Mouse (Mus musculus): ENCODE data around the gene Olfr1013. TPM values are rescaled to one million over a fixed set of nuclear protein-coding genes. Genes with fewer than 3 reads are reported as not detected.

The Olfr1013 gene
- polyA plus RNA-seq (2014; fragmentation: Nextera tagmentation; extraction: Ambion mirVana), result not detected in 2 replicates

DNA sequence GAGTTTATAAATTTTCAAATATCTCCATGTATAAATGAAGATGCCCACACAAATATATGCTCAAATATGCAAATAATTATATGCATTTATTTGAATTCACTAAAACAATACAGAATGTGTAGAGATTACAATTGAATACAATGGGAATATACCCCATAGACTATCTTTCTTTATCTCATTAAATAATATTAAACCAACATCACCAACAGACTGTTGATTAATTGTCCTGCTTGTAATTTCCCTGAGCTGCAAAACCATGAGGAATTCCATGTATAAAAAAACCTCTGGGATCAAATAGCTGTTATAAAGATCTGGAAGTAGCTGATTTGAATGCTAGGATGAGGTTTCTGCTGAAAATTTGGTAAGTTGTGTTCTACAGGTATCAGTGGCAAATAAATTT is at the start of gene Olfr1013:
TSS of gene Olfr1013 (plus strand) at position 301 of the 400 bp plus-strand sequence.
- Histone ChIP-seq H3K36me3 (ENCODE audit: control insufficient read depth, insufficient read depth, low read length) (no peaks in the 10 kb centered on the region), H3K4me1 (ENCODE audit: control insufficient read depth, insufficient read depth, low read length) (no peaks in the 10 kb centered on the region), H3K27ac (replicated peaks; ENCODE audit: low read depth, low read length) (no peak within 1 kb of the TSS), H3K4me3 (ENCODE audit: low read depth, low read length) (no peak within 1 kb of the TSS), H3K4me2 (ENCODE audit: low read depth, severe bottlenecking) (no peak within 1 kb of the TSS), H3K27me3 (ENCODE audit: control insufficient read depth, insufficient read depth, low read length) (no peaks in the 10 kb centered on the region), H3K9ac (ENCODE audit: low read length) (no peak within 1 kb of the TSS), H3K9me3 (ENCODE audit: control insufficient read depth, low read length) (no peaks in the 10 kb centered on the region)
- DNase-seq (ENCODE audit: low spot score) (no peak), ATAC-seq (ENCODE audit: insufficient number of reproducible peaks, low FRiP score, low TSS enrichment, low read depth) (no peak)

DNA sequence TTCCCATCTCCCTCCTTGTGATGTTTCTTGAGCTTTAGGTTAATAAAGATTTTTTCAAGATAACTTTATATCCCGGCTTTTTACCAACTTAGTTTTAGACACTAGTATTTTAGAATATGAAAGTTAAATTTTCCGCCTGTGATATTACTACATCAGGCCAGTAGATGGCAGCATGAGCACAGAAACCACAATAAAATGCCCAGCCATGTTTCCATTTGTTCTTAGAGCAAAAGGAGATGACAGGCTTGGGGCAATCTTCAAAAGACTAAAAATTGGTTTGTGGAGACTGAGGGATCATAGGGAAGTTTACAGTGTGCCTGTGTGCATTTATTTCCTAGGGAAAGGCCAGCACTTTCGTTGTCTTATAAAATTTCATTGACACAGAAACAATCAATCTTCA is 41.1 kb upstream of the Olfr1013 start:
- Histone ChIP-seq H3K27me3 (ENCODE audit: control insufficient read depth, insufficient read depth, low read length) (no peaks in the 10 kb centered on the region), H3K36me3 (ENCODE audit: control insufficient read depth, insufficient read depth, low read length) (no peaks in the 10 kb centered on the region), H3K4me2 (ENCODE audit: low read depth, severe bottlenecking) (no peak overlapping the region), H3K9me3 (ENCODE audit: control insufficient read depth, low read length) (no peaks in the 10 kb centered on the region), H3K27ac (replicated peaks; ENCODE audit: low read depth, low read length) (no peak overlapping the region), H3K4me1 (ENCODE audit: control insufficient read depth, insufficient read depth, low read length) (no peaks in the 10 kb centered on the region), H3K9ac (ENCODE audit: low read length) (no peak overlapping the region), H3K4me3 (ENCODE audit: low read depth, low read length) (no peak overlapping the region)
- 12% methylated on average over 3 of the region's 3 CpGs for WGBS
- ATAC-seq (ENCODE audit: insufficient number of reproducible peaks, low FRiP score, low TSS enrichment, low read depth) (no peak), DNase-seq (ENCODE audit: low spot score) (peak; percentile 33)

DNA sequence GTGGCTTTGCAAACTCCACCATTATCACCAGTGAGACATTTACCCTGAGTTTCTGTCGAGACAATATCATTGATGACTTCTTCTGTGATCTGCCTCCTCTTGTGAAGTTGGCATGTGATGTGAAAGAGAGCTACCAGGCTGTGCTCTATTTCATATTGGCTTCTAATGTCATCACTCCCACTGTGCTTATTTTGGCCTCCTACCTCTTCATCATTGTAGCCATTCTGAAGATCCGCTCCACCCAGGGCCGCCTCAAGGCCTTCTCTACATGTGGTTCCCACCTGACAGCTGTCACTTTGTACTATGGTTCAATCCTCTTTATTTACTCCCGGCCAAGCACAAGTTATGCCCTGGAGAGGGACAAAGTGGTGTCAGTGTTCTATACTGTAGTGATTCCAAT is 13.1 kb upstream of the Olfr1013 start:
- Histone ChIP-seq H3K36me3 (ENCODE audit: control insufficient read depth, insufficient read depth, low read length) (no peaks in the 10 kb centered on the region), H3K27ac (replicated peaks; ENCODE audit: low read depth, low read length) (no peak overlapping the region), H3K4me2 (ENCODE audit: low read depth, severe bottlenecking) (no peak overlapping the region), H3K27me3 (ENCODE audit: control insufficient read depth, insufficient read depth, low read length) (no peaks in the 10 kb centered on the region), H3K9ac (ENCODE audit: low read length) (no peak overlapping the region), H3K9me3 (ENCODE audit: control insufficient read depth, low read length) (no peaks in the 10 kb centered on the region), H3K4me3 (ENCODE audit: low read depth, low read length) (no peak overlapping the region), H3K4me1 (ENCODE audit: control insufficient read depth, insufficient read depth, low read length) (no peaks in the 10 kb centered on the region)
- DNase-seq (ENCODE audit: low spot score), result no peak
- 94% methylated on average over 4 of the region's 4 CpGs for WGBS
- ATAC-seq (ENCODE audit: insufficient number of reproducible peaks, low FRiP score, low TSS enrichment, low read depth), result no peak

DNA sequence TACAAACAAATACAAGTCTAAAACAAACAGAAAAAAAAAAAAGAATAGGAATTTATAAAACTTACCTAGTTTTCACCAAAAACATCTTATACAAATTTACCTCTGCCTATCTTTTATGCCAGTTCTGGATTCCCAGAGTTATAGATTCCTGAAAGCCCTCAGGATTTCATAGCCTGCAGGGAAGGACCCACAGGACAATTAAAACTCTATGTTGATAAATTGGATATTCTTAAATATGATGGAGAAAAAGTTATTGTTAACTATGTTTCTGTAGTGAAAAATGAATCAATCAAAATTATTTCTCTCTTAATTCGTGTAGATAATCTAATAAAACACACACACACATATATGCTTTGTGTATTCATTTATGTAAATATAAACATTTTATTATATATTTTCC is 4.2 kb upstream of the Olfr1013 start, which contains the start of gene Olfr1012:
TSS of gene Olfr1012 (minus strand) at position 101 of the 400 bp plus-strand sequence.
- Histone ChIP-seq H3K4me2 (ENCODE audit: low read depth, severe bottlenecking) (no peak within 1 kb of the TSS), H3K27ac (replicated peaks; ENCODE audit: low read depth, low read length) (no peak within 1 kb of the TSS), H3K36me3 (ENCODE audit: control insufficient read depth, insufficient read depth, low read length) (no peaks in the 10 kb centered on the region), H3K9me3 (ENCODE audit: control insufficient read depth, low read length) (no peaks in the 10 kb centered on the region), H3K9ac (ENCODE audit: low read length) (no peak within 1 kb of the TSS), H3K27me3 (ENCODE audit: control insufficient read depth, insufficient read depth, low read length) (no peaks in the 10 kb centered on the region), H3K4me1 (ENCODE audit: control insufficient read depth, insufficient read depth, low read length) (no peaks in the 10 kb centered on the region), H3K4me3 (ENCODE audit: low read depth, low read length) (no peak within 1 kb of the TSS)
- WGBS, result 70% methylated on average over 1 of the region's 1 CpGs
- no peak for ATAC-seq (ENCODE audit: insufficient number of reproducible peaks, low FRiP score, low TSS enrichment, low read depth)
- no peak for DNase-seq (ENCODE audit: low spot score)

DNA sequence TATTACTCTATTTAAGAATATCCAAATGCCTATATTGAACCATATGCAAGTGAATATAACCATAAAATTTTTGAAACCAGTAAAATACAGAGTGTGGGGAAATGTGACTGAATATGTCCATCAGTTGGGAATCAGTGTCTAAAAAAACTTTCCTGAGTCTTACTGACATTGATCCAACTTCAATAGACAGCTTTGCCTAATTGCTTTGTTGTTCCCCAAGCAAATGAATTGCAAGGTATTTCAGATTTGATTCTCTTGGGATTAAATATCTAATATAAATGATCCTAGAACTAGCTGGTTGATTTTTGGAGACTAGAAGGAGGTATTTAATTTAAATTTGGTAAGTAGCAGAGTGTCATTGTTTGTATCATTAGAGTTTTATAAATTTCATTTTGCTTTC is 5.5 kb downstream of the Olfr1013 start, which contains the start of gene Olfr1014:
TSS of gene Olfr1014 (plus strand) at position 301 of the 400 bp plus-strand sequence.
- no peaks in the 10 kb centered on the region for H3K4me1 ChIP-seq (ENCODE audit: control insufficient read depth, insufficient read depth, low read length)
- no peak for DNase-seq (ENCODE audit: low spot score)
- no peaks in the 10 kb centered on the region for H3K27me3 ChIP-seq (ENCODE audit: control insufficient read depth, insufficient read depth, low read length)
- H3K36me3 ChIP-seq (ENCODE audit: control insufficient read depth, insufficient read depth, low read length), result no peaks in the 10 kb centered on the region
- H3K9ac ChIP-seq (ENCODE audit: low read length), result no peak within 1 kb of the TSS
- H3K27ac ChIP-seq (replicated peaks; ENCODE audit: low read depth, low read length), result no peak within 1 kb of the TSS
- no peak within 1 kb of the TSS for H3K4me2 ChIP-seq (ENCODE audit: low read depth, severe bottlenecking)
- no peak within 1 kb of the TSS for H3K4me3 ChIP-seq (ENCODE audit: low read depth, low read length)
- no peaks in the 10 kb centered on the region for H3K9me3 ChIP-seq (ENCODE audit: control insufficient read depth, low read length)
- ATAC-seq (ENCODE audit: insufficient number of reproducible peaks, low FRiP score, low TSS enrichment, low read depth), result no peak

DNA sequence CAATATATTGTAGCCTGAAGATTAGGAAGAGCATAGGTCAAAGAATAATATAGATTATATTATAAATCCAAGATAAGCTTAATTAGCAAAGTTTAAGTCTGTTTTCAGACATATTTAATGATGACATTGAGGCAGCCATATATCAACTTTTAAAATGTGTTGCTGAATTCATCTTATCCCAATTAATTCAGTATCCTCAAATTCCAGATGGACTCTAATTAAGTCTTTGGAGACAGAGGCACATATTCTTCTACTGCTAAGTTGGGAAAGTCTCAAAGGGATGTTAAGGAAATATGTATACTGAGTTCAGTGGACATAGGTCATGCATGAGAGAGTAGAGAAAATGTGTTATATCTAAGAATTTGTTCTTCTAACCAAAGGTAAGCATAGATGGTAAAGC is 14.8 kb downstream of the Olfr1013 start, which contains the start of gene Olfr1015:
TSS of gene Olfr1015 (plus strand) at position 301 of the 400 bp plus-strand sequence.
- no peaks in the 10 kb centered on the region for H3K36me3 ChIP-seq (ENCODE audit: control insufficient read depth, insufficient read depth, low read length)
- no peaks in the 10 kb centered on the region for H3K9me3 ChIP-seq (ENCODE audit: control insufficient read depth, low read length)
- no peak within 1 kb of the TSS for H3K9ac ChIP-seq (ENCODE audit: low read length)
- ATAC-seq (ENCODE audit: insufficient number of reproducible peaks, low FRiP score, low TSS enrichment, low read depth), result no peak
- H3K27me3 ChIP-seq (ENCODE audit: control insufficient read depth, insufficient read depth, low read length), result no peaks in the 10 kb centered on the region
- H3K4me3 ChIP-seq (ENCODE audit: low read depth, low read length), result no peak within 1 kb of the TSS
- H3K27ac ChIP-seq (replicated peaks; ENCODE audit: low read depth, low read length), result no peak within 1 kb of the TSS
- DNase-seq (ENCODE audit: low spot score), result no peak
- no peaks in the 10 kb centered on the region for H3K4me1 ChIP-seq (ENCODE audit: control insufficient read depth, insufficient read depth, low read length)
- no peak within 1 kb of the TSS for H3K4me2 ChIP-seq (ENCODE audit: low read depth, severe bottlenecking)

DNA sequence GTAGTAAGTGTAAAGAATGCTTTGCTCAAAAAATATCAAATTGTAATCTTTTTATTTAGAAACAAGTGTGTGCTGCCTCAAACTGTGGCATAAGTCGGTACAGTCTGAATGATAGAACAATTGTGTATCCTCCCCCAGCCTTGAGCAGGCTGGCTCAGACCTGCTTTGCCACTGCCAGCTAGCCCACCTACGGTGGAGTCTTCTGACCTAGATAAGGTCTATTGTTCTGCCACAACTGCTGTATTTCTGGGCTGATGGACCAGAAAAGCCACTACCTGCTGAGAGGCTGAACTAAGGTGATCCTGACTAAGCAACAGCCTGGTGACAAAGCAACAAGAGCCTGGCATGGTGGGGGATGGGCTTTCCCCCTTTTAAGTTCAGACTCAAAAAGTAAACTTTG is 25.4 kb downstream of the Olfr1013 start:
- Histone ChIP-seq H3K9me3 (ENCODE audit: control insufficient read depth, low read length) (no peaks in the 10 kb centered on the region), H3K4me2 (ENCODE audit: low read depth, severe bottlenecking) (no peak overlapping the region), H3K4me1 (ENCODE audit: control insufficient read depth, insufficient read depth, low read length) (no peaks in the 10 kb centered on the region), H3K27me3 (ENCODE audit: control insufficient read depth, insufficient read depth, low read length) (no peaks in the 10 kb centered on the region), H3K4me3 (ENCODE audit: low read depth, low read length) (no peak overlapping the region), H3K27ac (replicated peaks; ENCODE audit: low read depth, low read length) (no peak overlapping the region), H3K9ac (ENCODE audit: low read length) (no peak overlapping the region), H3K36me3 (ENCODE audit: control insufficient read depth, insufficient read depth, low read length) (no peaks in the 10 kb centered on the region)
- 76% methylated on average over 2 of the region's 2 CpGs for WGBS
- ATAC-seq (ENCODE audit: insufficient number of reproducible peaks, low FRiP score, low TSS enrichment, low read depth) (no peak), DNase-seq (ENCODE audit: low spot score) (no peak)

DNA sequence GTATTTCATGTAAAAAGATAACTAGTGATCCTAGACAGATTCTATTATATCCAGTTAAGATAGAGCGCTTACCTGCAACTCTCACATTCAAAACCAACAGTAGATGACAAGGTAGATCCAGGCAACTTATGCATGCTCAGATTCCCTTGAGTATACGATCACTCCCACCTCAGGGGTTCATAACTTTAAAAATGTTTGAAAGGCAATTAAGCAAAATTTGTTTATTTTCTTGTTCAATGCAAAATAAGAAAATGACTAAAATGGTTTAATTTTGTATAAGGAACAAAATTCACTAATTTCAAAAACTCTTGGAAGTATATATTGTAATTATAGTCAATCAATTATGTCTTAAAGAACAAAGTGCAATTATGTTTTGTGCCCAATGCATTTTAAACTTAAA is 35.5 kb downstream of the Olfr1013 start, which contains the start of gene Olfr1016:
TSS of gene Olfr1016 (minus strand) at position 101 of the 400 bp plus-strand sequence.
- no peaks in the 10 kb centered on the region for H3K4me1 ChIP-seq (ENCODE audit: control insufficient read depth, insufficient read depth, low read length)
- no peaks in the 10 kb centered on the region for H3K36me3 ChIP-seq (ENCODE audit: control insufficient read depth, insufficient read depth, low read length)
- no peak within 1 kb of the TSS for H3K27ac ChIP-seq (replicated peaks; ENCODE audit: low read depth, low read length)
- no peak within 1 kb of the TSS for H3K4me2 ChIP-seq (ENCODE audit: low read depth, severe bottlenecking)
- no peaks in the 10 kb centered on the region for H3K27me3 ChIP-seq (ENCODE audit: control insufficient read depth, insufficient read depth, low read length)
- no peak within 1 kb of the TSS for H3K4me3 ChIP-seq (ENCODE audit: low read depth, low read length)
- H3K9me3 ChIP-seq (ENCODE audit: control insufficient read depth, low read length), result no peaks in the 10 kb centered on the region
- WGBS, result 86% methylated on average over 2 of the region's 2 CpGs
- DNase-seq (ENCODE audit: low spot score), result no peak
- H3K9ac ChIP-seq (ENCODE audit: low read length), result no peak within 1 kb of the TSS
- ATAC-seq (ENCODE audit: insufficient number of reproducible peaks, low FRiP score, low TSS enrichment, low read depth), result no peak

DNA sequence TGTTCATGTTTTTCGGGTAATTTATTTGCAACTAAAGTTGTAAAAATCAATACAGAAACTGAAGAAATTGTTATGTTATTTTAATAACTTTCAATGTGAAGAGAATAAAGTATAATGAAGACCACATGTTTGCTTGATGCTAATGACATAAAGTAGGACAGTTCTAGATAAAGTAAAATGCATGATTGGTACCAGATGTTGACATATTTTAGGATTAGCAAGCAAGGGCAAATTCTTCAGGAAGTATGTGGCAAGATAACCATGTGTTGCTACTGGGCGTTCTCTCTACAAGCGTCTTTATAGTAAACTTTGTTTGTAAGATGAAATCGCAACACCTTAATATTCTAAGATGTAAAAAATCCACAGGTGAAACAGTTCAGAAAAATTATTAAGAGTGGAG is 37.6 kb downstream of the Olfr1013 start:
- WGBS, result 61% methylated on average over 4 of the region's 4 CpGs
- DNase-seq (ENCODE audit: low spot score), result no peak
- no peak for ATAC-seq (ENCODE audit: insufficient number of reproducible peaks, low FRiP score, low TSS enrichment, low read depth)

More for the DNA sequence above, 37.6 kb downstream of the Olfr1013 start:
- Histone ChIP-seq H3K36me3 (ENCODE audit: control insufficient read depth, insufficient read depth, low read length) (no peaks in the 10 kb centered on the region), H3K4me3 (ENCODE audit: low read depth, low read length) (no peak overlapping the region), H3K4me2 (ENCODE audit: low read depth, severe bottlenecking) (no peak overlapping the region), H3K27me3 (ENCODE audit: control insufficient read depth, insufficient read depth, low read length) (no peaks in the 10 kb centered on the region), H3K27ac (replicated peaks; ENCODE audit: low read depth, low read length) (no peak overlapping the region), H3K9ac (ENCODE audit: low read length) (no peak overlapping the region), H3K9me3 (ENCODE audit: control insufficient read depth, low read length) (no peaks in the 10 kb centered on the region), H3K4me1 (ENCODE audit: control insufficient read depth, insufficient read depth, low read length) (no peaks in the 10 kb centered on the region)

Measured in limb, embryonic 11.5 days (tissue).